Mouse (Mus musculus) CH12.LX (cell line): ENCODE measurements around the gene Irx3.

Experiments used
- CHD2 ChIP-seq: IDR thresholded peaks from 2 replicates; pipeline ENCODE4 v1.6.1; 2011; ENCODE audit warnings: low read length, improper control_type of control experiment
- CTCF ChIP-seq, 2 experiments: IDR thresholded peaks in 1 of 2; conservative IDR thresholded peaks in 1 of 2; 2 replicates each; pipeline ENCODE4 v1.5.1; 2011 to 2012; ENCODE audit warnings: low read depth in 2 of 2, low read length in 2 of 2, improper control_type of control experiment in 1 of 2, inconsistent platforms in 1 of 2, mild to moderate bottlenecking in 1 of 2, moderate library complexity in 1 of 2
- E2F4 ChIP-seq: IDR thresholded peaks from 2 replicates; pipeline ENCODE4 v1.6.1; 2011; ENCODE audit warnings: low read depth, low read length, improper control_type of control experiment; ENCODE audit not compliant: insufficient replicate concordance
- EP300 ChIP-seq: IDR thresholded peaks from 2 replicates; pipeline ENCODE4 v1.6.1; 2011; ENCODE audit warnings: low read length, improper control_type of control experiment
- ETS1 ChIP-seq: conservative IDR thresholded peaks from 2 replicates; pipeline ENCODE4 v1.6.1; 2012; ENCODE audit warnings: low read depth, mild to moderate bottlenecking, inconsistent platforms, low read length, improper control_type of control experiment, moderate library complexity
- HCFC1 ChIP-seq: IDR thresholded peaks from 2 replicates; pipeline ENCODE4 v1.6.1; 2012; ENCODE audit warnings: low read depth, mild to moderate bottlenecking, inconsistent platforms, low read length, improper control_type of control experiment
- MAFK ChIP-seq: IDR thresholded peaks from 2 replicates; pipeline ENCODE4 v1.6.1; 2011; ENCODE audit warnings: low read length, improper control_type of control experiment; ENCODE audit not compliant: insufficient replicate concordance
- NRF1 ChIP-seq: IDR thresholded peaks from 2 replicates; pipeline ENCODE4 v1.6.1; 2014; ENCODE audit warnings: low read depth, mild to moderate bottlenecking, inconsistent platforms, low read length, improper control_type of control experiment, moderate library complexity
- POLR2A ChIP-seq: IDR thresholded peaks from 2 replicates; pipeline ENCODE4 v1.6.1; 2011; ENCODE audit warnings: low read depth, mild to moderate bottlenecking, improper control_type of control experiment, low read length
- POLR2AphosphoS2 ChIP-seq: IDR thresholded peaks from 2 replicates; pipeline ENCODE4 v1.6.1; 2011; ENCODE audit warnings: low read depth, low read length, improper control_type of control experiment
- RAD21 ChIP-seq: IDR thresholded peaks from 2 replicates; pipeline ENCODE4 v1.6.1; 2011; ENCODE audit warnings: low read depth, mild to moderate bottlenecking, low read length, improper control_type of control experiment, moderate library complexity
- ZNF384 ChIP-seq: IDR thresholded peaks from 2 replicates; pipeline ENCODE4 v1.6.1; 2012; ENCODE audit warnings: low read depth, low read length, improper control_type of control experiment, inconsistent platforms

- no peak for TF ChIP-seq CTCF (conservative IDR thresholded peaks at IDR 0.05 in 1 of 2, IDR thresholded peaks at IDR 0.05 in 1 of 2; ENCODE audit: low read depth in 2 of 2, low read length in 2 of 2)
- TF ChIP-seq EP300 = no peak
- no peak for TF ChIP-seq POLR2A
- TF ChIP-seq POLR2AphosphoS2 = no peak
- TF ChIP-seq CHD2 = no peak
- no peak for TF ChIP-seq MAFK
- TF ChIP-seq ETS1 = no peak
- no peak for TF ChIP-seq HCFC1
- TF ChIP-seq E2F4 = no peak
- no peak for TF ChIP-seq ZNF384
- no peak for TF ChIP-seq RAD21
- no peak for TF ChIP-seq NRF1
These were observed 4.3 kb upstream of the Irx3 start for GRCm38 (mm10) chr8:91806084-91806719.
